Mouse (Mus musculus) Muller cell, postnatal 12 days (primary cell): ENCODE measurements around the gene Ndufc2.

Experiments
- DNase-seq: peaks from one replicate; pipeline ENCODE4 v3.0.0-alpha.2; 2015; ENCODE audit errors: inconsistent ontology term

Ndufc2 gene

DNA sequence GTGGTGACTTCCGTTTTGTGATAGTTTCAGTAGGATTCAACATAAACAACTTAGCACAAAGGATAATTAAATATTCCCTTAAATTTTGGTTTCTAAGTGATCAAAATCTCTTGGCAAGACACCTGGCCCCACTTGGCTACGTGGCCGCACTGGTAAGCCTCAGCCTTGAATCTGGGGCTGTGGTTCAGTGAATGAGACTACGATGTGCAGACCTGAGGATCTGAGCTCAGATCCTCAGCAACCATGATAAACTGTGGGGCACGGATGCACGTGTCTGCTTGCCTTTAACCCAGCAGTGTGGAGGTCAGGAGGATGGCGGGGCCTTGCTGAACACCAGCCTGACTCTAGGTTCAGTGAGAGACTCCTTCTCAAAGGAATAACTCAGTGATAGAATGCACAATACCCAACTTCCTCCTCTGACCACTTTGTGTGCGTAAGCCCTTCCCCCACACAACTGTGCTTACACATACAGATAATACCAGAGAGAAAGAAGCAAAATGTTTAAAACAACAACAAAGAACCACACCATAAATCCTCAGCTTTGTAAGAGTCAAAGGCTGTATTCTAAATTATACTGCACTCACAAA is 12.1 kb upstream of the Ndufc2 start:
- no peak for DNase-seq

DNA sequence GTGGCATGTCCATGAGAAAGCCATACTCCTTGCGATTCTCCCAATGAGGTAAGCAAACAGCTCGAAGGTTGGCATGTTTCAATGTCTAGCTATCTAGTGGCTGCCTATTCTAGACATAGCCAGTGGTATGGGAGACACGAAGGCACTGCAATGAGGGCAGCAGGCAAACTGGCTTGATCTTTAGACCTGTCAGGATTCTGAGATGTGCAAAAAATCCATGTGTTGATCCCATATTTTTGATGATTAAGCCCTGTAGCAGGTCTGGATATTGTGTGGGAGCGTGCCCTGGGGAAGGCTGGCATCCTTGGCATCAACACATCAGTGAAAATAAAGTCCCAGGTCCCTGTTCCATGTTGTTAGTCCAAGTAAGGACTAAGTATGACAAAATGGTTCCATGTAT is 11.3 kb upstream of the Ndufc2 start:
- DNase-seq, result no peak

DNA sequence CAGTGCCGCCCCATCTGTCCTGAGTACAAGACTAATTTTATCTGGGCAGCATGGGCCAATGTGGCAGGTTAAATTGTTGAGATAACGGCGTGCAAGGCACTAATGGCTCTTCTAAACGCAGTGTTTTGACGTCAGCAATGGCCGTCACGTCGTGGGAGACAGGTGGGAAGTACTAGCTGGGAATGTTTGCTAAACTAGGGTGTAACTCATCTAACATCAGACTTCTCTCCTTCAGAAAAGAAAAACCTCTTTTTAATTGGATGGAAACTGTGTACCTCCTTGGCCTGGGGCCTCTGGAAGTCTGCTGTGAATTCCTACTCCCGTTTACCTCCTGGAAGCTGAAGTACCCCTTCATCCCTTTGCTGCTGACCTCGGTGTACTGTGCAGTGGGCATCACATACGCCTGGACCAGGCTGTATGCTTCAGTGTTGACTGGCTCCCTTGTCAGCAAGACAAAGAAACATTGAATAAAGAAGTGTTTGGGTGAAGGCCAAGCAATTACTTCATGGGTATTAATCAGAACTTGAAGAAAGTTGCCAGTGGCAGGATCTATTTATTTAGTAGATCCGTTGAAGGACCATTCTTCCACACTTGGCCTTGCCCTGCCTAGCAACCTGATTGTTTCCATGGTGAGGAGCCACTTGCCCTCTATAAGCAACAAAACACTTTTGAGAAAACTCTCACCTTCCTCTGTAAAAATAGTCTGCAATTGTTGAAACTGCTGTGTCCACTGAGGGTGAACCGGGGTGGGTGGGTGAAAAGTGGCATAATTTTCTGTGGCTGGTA is 8.3 kb upstream of the Ndufc2 start:
- DNase-seq, result peak; percentile 36

DNA sequence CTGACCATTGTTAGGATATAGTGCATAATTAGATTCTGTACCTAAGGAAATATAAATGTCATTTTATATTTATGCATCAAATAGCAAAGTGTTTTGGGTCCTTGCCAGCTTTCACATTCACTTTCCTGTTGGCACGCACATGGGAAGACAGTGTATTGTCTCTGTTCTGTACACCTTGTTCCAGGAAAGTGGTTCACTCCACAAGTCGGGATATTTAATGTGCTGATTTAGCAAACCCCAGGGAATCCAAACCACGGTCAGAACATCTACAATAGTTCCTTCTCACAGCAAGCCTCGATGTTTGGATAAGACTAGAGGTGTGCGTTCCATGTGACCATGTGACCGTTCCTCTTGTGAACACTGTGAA is 7.7 kb upstream of the Ndufc2 start:
- no peak for DNase-seq

DNA sequence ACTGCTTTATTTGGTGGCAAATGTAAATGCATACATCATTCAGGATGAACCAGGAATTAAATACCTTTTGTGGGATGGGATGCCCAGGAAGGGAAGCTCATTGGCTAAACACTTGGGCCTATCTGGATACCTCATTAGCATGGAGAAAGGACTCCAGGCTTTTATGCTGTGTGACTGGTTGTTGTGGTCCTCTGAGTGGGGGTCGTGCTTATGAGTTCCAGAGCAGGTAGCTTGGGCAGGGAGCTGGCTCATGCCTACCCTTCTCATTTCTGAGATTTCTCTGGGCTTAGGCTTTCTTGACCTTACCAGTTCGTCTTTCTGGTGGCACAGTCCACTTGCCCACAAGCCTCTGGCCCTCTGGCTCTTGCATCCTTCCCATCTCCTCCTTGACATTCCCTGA is 5.4 kb upstream of the Ndufc2 start:
- DNase-seq, result no peak

DNA sequence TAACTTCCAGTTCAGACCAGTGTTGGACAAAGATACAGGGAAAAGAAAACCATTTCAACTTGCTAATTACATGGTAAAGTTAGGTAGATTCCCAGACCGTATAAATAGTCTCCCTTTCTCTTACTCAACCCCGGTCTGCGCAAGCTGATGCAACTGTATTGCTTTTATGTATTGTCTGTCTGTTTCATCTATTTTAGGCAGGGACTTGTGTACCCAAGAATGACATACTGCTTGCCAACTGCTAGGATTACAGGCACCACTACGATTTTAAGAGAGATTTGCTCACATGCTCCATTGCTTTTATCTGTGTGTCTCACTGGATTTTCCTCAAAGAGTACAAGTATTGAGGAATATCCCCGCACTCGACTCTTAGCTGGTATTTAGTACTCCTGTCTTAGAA is 860 bp upstream of the Ndufc2 start:
- no peak for DNase-seq

DNA sequence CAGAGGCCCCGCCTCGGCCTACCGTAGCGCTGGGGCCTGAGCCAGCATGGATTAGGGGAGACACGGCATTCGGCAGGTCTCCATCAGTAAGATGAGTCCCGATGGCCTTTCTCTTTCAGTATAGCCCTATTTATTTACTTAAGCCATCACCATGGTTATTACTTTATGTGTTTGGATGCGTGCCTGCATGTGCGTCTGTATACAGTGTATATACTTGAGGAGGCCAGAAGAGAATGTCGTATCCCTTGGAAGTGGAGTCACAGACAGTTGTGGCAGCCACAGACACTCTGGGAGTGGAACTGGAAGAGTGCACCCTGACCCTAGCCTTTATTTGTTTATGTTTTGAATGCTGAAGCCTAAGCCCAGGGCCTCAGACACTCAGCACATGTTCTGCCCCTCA is 7.3 kb downstream of the Ndufc2 start:
- DNase-seq, result no peak

DNA sequence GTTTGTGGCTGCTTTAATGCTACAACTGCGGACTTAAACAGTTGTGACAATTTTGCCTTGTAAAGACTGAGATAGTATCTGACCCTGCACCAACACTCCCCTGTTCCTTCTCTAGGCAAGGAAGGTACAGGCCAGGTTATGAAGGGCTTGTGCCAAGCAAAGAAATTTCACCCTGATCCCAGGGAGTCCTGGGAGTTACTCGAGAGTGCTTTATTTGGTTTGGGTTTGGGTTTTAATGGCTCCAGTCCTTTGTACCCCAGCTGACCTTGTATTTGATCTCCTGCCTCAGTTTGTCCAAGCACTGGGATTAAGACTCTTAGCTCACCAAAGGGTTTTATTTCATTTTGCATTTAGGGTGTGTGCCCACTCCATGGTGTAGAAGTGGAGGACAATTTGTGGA is 11.3 kb downstream of the Ndufc2 start:
- no peak for DNase-seq

DNA sequence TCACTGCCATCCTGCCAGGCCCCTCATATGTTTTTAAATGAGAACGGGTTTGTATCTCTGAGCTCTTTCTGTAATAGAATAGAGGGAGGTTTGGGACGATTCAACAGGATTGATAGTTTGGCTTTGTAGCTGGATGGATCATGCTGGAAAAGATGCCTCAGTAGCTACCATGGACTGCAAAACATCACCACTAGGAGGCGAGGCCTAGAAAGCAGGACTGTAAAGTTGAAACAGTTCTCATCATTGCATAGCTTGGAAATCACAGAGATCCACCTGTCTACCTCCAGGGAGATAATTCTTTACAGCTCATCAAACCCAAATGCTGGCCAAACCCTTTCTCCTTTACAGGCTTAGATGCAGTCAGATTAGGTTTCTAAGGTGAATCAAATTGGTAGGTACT is 11.8 kb downstream of the Ndufc2 start:
- DNase-seq, result no peak

DNA sequence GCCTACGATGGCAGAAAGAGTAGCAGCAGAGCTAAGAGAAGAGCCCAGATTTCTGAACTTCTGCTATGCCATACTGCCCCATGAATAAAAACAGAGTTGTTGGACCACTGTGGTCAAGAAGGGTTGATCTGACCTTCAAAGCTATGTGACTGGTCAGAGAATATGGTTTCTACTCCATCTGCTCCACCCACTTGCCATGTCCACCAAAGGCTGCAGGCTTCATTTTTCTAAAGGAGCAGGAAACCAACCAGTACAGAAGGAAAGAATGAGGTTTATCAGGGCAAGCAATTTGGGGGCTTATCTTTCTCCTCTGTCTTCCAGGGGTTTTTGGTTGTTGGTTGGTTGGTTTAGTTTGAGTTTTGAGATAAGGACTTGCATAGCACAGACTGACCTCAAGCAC is 14.2 kb downstream of the Ndufc2 start:
- DNase-seq, result no peak

DNA sequence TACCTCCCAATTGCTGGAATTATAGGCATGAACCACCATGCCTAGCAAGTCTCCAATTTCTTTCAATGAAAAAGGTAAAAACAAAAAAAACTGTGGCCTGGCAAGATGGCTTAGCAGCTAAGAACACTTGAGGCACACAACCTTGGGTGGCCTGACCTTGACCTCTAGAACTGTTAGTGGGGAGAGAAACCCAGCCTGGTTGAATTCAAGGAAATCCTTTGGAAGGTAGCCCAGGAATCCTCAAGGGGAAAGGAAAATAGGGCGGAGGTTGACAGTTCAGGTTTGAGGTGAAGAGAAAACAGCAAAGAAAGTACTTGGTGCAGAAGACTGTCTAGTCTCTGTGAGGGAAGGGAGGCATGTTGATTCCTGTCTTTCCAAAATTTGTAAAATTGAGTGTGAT is 14.6 kb downstream of the Ndufc2 start:
- DNase-seq, result no peak

DNA sequence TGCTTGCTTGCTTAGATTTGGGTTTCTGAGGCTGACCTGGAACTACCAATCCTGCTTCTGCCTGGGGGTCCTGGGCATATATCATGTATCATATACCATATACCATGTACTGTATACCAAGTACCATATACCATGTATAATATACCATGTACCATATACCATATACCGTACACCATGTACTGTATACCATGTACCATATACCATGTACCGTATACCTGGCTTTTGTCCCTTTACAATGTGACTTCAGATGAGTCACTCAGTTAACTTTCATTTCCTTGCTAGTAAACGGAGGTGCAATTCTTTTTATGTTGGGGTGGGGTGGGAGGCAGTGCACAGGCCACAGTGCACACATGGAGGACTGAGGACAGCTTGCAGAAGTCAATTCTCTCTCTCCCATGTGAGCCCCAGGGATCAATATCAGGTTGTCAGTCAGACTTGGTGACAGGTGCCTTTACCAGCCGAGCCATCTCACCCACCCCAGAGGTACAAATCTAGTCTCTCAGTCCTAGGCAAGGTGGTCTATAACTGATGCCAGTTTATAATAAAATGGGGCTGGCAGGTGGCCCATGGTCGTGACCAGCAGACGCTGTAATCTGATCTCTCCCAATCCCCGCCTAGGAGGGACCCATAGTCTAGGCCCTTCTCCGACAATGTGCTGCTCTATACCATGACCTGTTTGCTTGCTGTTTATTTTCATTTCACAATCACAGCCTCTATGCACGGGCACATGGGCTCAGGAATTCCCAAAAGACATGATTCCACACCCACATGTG is 15.3 kb downstream of the Ndufc2 start:
- DNase-seq, result no peak

DNA sequence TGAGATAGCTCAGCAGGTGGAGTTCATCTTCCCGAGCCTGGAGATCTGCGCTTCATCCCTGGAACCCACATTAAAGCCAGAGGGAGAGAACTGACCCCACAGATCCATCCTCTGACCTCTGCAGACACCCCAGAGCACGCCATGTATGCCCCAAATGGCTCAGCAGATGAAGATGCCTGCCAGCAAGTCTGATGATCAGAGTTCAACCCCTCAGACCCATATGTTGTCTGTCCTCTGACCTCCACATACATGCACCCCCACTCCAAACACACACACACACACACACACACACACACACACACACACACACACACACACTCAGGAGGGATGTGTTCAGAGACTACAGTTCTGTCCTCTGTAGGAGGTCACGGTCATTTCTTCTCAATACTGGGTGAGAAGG is 16.7 kb downstream of the Ndufc2 start:
- DNase-seq, result no peak

DNA sequence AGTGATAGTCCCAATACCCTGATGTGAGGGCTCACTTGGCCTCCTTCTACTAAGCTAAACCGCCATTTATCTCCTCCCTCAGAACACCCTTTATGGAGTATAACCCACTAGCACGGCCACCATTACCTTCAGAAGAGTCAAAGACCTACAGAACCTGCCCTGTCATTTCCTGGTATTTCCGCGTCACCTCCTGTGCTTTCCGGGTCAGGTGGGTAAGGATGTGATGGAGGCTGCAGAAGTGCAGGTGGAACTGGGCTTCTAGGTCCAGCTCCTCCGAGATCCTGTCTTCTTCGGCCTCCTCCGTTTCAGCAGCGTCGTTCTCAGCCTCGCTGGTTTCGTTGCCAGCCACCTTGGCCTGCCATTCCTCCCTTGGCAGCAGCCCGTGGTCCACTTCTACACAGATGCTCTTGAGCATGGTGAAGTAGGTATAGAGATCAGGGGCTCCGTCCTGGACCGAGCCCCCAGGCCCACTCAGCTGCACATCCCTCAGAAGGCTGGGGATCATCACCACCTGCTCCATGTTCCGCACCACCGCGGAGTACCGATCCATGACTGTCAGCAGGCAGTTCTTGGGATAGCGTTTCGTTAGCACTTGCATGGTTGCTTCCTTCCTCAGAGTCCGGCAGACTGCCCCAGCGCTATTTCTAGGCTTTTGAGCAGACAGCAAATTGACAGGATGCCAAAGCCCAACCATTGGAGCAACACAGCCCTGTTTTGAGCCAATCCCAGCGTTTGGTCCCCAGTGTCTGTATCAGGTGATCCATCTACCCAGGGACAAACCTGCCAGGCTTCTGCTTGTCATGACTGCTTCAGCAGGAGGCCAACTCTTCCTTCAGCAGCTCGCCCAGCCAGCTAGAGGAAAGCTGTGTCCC is 17.3 kb downstream of the Ndufc2 start, which contains the start of gene Thrsp:
Gene Thrsp, minus strand, starts transcription at position 825 of the 872 bp plus-strand sequence.
- DNase-seq, result peak; percentile 91

DNA sequence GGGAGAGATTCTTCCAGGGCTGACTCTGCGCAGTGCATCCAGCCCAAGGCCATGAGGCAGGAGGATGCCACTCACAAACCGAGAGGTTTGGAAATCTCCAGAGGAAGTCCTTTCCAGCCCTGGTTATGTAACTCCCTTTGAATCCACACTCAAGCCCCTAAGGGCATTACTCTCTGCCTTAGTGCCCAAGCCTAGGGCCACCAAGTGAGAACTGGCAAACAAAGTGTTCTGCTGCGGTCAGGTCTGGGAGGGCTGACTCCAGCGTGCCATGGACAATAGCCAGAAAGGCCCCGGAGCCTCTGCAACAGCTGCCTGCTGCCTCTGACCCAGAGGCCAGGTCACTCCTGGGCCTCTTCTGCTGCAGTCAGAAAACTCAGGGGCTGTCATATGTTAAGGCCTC is 18.9 kb downstream of the Ndufc2 start:
- DNase-seq, result peak; percentile 68

DNA sequence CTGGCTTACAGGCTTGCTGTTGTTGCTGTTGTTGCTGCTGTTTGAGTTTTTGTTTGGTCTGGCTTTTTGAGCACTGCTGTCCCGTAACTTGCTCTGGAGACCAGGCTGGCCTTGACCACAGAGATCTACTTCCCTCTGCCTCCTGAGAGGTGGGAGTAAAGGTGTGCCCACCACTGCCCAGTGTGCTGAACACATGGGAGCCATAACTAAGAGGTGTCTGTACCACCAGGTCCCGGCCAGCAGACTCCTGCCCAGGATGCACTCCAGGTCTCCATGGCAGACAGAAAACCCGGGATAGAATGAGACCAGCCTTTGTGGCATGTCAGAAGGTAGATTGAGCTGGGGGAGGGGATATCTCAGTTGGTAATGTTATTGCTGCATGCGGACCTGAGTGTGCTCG is 19.4 kb downstream of the Ndufc2 start:
- DNase-seq, result no peak

DNA sequence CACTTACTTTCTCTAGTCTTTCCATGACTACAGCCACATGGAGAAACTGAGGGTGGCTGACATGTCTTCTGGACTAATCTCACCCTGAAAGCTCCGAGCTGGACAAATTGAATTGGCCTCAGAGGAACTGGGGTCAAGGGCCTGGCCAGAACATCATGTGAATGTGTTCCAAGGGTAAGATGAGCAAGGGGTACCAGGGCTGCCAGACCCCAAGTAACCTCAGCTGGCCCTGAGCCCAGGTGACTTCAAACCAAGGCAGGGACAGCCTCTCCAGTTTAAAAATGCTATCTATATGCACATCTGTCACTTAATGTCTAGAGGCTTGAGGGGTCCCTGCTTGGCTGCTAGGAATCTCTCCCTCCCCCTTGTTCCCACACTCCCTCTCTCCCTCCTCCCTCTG is 20.6 kb downstream of the Ndufc2 start:
- no peak for DNase-seq

DNA sequence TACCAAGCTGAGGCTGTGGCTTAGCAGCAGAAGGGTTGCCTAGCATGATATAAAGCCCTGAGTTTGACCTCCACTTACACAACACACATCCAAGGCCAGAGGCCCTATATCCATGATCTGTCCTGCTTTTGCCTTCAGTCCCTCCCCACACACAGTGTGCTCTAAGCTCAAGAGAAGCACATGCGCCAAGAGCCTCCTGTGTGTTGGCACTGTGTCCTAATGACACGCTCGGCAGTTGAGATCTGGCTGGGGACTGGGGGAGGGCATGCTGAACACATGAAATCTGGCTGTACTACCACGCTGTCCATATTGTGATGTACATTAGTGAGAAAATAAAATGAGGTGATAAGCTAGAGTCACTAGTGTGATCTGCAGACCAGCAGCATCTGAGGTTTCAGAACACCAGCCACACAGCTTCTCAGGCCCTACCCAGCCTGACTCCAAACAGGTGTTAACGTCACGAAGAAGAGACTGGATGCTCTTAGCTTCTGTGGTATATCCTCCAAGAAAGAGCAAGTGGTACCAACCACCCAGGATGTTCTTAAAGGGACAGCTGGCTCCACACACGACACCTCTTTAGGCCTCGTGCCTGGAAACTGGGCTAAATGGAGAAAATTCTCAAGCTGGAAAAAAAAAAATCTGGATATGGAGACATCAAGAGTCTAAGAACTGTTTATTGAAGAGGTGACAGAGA is 21.3 kb downstream of the Ndufc2 start:
- DNase-seq, result no peak

DNA sequence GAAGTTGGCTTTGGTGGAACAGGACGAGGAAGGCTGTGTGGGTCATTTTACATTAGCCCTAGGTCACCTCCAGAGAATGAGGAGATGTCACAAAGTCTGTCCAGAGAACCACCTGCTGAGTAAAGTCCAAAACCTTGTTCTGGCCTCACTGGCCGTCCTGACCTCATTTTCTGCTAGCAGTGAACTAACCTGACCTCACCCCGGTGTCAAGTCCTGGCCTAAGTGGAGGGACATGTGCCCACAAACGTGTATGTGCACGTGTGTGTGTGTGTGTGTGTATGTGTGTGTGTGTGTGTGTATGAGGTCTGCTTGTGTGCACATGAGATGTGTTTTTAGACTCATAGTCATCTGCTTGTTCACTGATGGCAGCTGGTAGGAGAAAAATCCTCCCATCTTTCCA is 24.0 kb downstream of the Ndufc2 start:
- no peak for DNase-seq

DNA sequence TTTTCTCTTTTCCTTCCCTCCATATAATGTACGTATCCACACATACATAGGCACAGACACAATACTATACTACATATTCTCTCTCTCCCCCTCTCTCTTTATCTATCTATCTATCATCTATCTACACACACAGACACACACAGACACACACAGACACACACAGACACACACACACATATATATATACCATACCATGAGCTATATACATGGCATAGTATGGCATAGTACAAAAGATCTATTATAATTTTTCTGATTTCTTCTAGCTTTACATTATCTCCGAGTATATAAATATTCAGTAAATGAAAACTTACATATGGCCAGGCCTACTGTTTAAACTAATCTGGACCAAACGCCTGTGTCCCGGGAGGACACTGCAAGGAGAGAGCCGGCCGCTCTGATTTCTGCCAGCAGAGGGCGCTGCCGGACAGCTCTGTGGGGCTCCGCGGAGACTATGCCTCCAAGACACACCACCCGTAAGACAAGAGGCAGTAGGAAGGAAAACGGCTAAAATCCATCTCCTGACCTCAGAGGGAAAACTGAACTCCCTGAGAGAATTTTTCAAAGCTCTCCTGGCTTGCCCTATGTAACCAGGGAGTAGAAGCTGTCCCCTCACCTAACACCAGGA is 24.9 kb downstream of the Ndufc2 start:
- peak; percentile 63 for DNase-seq

DNA sequence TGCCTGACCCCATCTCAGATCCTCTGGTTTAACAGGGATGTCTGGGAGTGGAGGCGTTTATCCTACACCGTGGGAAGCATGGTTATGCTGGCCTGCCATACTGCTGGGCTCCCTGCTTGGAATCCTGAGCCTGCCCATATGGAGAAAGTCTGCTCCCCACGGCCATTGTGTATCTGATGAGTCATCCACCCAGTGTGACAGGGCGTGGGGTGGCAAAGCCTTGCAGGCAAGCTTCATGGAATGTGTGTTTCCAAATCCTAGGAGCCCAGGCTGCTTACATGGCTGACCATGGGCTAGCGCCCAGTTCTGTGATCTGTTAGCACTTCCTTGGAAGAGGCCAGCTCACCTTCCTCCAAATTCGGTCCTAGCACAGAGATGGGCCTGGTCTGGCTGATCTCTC is 26.8 kb downstream of the Ndufc2 start:
- DNase-seq, result peak; percentile 86
